Mouse (Mus musculus) large intestine, adult 2 months (tissue): ENCODE results near the gene Zfp423. TPM values are rescaled to one million over a fixed set of nuclear protein-coding genes. Genes with fewer than 3 reads are reported as not detected.

Source experiments
- DNase-seq: peaks from one replicate; pipeline ENCODE4 v3.0.0-alpha.2; 2012; ENCODE audit warnings: low read depth, low spot score
- WGBS: fragments of 180-500 bp; shearing (Covaris S2); methylation state at CpG from one replicate; pipeline ENCODE4 v1.1.7; 2018; 5-methylcytosine and 5-hydroxymethylcytosine counted together
- polyA plus RNA-seq: library from polyadenylated mRNA; depleted of rRNA; stranded (reverse); fragments of >200 nt; gene quantifications from 2 replicates; pipeline ENCODE4 v1.2.3, GENCODE M21; 2012; rRNA removed

Gene Zfp423
- 2.1 and 2.4 TPM in 2 replicates for polyA plus RNA-seq

DNA sequence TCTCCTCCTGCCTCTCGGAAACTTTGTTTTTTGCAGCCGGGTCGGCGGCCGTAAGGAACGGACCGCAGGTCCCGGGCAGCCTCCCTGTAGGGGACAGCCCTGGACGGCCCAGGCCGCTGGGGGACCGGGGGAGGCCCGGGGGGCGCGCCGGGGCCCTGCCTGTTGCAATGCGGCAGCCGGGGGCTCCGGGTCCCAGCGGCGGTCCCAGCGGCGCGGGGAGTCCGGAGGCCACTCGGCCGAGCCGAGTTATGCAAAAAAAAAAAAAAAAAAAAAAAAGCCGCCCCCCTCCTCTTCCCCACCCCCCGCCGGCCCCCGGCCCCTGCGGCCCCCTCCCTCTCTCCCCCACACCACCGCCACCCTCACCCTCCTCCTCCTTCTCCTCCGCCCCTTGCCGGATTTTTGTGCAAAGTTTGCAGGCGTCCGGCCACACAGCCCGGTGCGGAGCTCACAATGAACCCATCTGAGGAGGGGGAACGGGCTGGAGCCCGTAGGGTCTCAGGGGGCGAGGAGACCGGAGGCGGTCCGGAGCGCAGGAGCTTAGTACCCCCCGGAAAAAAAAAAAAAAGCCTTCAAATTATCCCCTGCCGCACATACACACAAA is at the start of gene Zfp423:
TSS of gene Zfp423 (minus strand) at position 276 of the 601 bp plus-strand sequence.
- no peak for DNase-seq
- 1% methylated on average over 44 of the region's 48 CpGs for WGBS

DNA sequence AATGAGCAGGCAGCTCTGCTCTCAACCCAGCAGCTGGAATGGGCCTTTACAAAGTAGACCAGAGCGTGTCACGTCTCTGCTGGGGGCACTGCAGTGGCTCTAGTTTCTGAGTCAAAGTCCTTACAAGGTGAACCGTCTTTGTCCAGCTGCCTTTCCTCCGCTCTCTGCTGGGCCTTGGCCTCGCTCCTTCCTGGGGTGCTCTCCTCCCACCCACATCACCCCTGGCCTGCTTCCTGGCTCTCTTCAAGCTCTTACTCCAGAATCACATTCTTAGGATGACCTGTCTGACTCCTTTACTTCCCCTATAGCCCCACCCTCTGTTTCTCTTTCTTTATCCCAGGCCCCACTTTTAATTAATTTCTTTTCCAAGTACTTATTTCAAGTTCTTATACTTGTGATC is 47.4 kb upstream of the Zfp423 start:
- WGBS, result 84% methylated on average over 5 of the region's 5 CpGs
- no peak for DNase-seq

DNA sequence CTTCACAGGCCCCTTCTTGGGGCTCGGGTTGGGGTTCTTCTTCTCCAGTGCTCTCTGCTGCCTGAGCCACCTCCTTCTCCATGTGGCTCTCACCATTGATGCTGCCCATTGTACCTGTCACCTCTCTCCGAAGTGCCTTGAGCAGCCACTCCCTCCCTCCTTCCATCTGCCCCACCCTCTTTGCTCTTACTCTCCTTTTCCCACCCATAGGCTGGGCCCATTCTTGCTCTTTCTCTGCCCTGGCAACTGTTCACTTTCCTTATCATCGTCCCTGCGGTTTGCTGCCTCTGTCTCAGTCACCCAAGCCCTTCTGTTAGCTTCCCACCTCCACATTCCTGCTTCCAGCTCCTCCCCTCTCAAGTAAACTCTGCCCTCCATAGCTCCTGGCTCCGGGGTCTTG is 25.4 kb upstream of the Zfp423 start:
- DNase-seq, result no peak
- 16% methylated on average over 5 of the region's 5 CpGs for WGBS

DNA sequence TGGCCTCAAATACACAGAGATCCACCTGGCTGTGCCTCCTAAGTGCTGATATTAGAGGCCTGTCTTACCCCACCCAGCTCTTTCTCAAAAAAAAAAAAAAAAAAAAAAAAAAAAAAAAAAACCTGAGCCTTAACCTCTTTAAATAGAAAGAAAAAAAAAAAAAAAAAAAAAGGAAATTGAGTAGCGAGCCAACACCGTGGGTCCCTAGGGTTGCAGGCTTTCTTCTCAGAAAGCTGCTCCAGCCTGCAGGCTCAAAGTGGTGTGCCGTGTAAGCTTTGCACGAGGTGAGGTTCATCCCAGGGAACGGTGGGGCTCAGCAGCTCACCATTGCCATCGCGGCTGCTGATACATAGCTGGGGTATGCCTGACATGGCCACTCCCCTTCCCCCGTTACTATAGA is 24.6 kb upstream of the Zfp423 start:
- WGBS, result 39% methylated on average over 8 of the region's 8 CpGs
- no peak for DNase-seq

DNA sequence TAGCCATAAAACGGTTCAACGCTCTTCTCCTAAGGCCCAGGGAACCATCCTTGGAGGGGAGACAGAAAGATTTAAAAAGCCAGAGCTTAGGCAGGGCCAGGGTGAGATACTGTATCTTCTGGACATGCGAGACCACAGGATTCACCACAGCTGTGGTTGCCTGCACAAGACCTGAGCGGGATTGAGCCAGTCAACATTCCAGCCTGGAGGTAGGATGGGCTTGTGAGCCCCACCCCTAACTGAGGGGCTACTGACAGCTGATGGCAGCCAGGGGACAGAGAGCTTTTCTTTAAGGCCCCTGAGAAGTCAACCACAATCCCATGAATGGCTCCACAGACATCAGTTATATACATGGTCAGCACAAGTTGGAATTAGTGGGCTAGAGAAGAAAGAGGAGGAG is 23.5 kb upstream of the Zfp423 start:
- 79% methylated on average over 4 of the region's 4 CpGs for WGBS

DNA sequence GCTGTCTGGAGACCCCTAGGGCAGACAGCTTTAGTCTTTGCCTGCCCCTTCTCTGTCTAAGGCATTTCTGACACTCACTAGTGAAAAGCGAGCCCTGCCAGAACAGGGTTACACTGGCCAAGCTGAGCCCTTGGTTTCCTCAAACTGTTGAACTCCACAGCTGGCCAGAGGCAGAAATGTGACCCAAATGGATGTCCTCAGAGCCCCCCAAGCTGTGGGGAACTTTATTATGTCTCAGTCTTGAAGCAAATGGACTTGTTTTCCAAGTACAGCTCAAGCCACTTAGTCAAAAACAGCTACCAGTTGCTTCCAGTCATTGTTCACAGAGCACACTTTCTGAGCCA is 16.0 kb upstream of the Zfp423 start:
- no peak for DNase-seq
- 67% methylated on average over 1 of the region's 1 CpGs for WGBS

More for the DNA sequence above, 23.5 kb upstream of the Zfp423 start:
- DNase-seq, result no peak

DNA sequence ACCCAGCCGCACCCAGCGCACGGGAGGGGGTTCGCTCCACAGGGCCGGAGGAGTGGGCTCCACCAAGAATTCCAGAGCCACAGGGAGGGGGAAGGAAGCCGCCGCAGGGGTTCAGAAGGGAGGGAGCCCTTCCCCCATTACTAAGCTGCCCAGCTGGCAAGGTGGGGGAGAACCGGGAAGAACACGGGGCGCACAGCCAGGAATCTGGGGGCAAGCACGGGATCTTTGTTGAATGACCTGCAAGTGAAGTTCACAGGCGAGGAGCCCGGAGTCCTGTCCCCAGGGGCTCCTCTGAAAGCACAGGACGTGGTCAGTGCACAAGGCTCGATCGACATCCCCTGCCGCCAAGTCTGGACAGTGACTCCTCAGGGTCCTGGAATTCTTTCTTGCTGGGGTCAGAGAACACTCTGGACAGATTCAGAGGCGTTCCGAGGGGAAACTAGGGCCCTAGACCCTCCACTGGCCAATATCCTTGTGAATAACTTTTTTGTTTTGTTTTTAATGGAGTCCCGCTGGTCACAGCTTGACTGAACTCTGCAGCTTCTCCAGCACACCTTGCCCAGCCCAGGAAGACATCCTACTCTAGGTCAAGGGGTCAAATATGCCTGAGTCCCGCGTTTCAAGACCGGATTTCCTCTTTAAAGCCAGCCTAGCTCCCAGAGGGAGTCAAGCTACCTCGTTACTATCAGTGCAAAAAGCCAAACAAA is 15.5 kb upstream of the Zfp423 start:
- 8% methylated on average over 24 of the region's 24 CpGs for WGBS
- DNase-seq, result no peak

DNA sequence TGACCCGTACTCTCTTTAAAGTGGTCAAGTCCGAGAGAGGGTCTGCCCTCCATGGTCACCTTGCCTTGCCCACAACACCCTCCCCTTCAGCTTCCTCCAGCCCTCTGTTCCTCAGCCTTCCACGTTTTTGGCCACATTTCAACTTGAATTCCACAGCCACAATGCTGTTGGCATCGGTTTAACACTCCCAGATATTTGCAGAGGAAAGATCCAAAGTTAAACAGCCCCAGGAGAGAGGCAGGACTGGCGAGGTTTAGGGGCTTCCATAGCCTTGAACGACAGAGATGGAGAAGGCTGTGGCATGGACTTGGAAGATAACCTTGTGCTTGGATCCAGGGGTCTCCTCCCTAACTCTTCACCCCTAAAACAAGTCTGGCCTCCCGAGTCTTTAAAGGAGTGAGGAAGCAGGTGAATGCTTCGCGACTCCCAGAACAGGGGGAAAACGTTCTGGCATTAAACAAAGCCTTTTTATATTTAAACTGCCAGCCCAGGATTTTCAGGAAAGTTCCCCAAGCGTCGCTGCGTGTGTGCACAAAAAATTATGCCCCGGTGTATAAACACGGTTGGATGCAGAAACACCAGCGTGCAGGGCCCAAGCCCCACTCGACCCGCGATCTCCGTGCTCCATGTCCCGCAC is 14.8 kb upstream of the Zfp423 start:
- 11% methylated on average over 21 of the region's 21 CpGs for WGBS
- DNase-seq, result no peak

DNA sequence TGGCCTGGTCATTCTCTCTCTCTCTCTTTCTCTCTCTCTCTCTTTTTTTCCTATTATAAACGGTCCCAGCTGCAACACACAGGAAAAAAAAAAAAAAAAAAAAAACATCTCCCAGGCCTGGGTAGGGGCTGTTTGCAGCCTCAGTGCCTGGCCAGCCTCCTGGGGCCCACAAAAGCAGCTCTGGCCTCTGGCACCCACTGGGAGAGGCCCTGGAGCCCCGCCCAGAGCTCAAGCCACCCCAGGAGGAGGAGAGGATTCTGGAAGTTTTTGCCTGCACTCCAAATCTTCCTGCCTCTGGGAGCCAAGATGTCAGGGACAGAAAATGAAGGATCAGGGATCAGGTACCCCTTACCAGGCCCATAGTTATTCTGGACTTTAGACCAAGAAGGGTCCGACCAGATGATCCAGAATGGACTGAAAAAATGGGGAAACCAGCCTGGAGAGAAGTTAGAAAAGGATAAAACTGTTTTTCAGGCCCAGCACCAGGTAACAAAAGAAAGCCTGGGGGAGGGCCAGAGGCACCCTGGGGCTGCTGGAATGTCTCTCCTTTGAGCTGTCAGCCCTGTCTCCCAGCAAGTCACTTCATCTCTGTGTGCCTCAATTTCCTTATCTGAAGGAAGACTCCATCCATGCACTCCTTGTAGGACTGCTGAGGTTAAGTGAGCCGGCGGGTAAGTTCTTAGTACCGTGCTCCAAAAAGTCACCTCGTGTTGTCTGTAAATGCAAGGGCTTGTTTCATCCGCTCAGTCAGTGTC is 8.6 kb upstream of the Zfp423 start:
- DNase-seq, result no peak
- 69% methylated on average over 8 of the region's 8 CpGs for WGBS

DNA sequence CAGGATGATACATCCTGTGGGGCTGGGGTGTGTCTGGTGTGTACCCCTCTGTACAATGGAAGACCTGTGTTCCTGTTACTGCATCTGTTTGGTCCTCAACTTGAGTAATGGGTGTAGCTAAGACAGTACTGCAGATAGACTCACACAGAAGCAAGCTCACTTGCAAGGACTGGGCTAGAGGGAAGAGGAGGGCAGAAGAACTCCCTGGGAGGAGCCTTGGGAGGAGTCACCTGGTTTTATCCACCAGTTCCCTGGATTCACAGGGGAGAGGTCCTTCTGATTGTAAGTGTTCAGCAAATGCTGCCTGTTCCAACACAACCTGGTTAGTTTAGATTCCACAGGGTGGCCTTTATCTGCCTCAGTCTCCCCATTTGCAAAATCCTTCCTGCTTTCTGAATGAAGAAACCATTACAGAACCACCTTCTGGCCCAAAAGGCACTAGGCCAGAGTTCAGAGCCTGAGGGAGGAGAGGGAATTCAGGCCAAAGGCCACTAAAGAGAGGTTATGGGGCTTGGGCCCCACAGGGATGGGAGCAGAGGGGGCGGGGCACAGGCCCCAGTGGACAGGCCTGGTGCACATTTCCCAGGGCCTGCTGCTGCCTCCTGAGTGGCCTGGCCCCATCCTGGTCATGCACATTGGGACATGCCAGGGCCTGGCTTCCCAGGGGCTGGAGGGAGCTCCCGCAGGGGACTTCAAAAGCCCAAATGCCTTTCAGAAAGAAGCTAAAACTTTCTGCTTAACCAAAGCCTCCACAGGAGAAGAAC is 7.8 kb upstream of the Zfp423 start:
- WGBS, result 67% methylated on average over 2 of the region's 2 CpGs
- no peak for DNase-seq

DNA sequence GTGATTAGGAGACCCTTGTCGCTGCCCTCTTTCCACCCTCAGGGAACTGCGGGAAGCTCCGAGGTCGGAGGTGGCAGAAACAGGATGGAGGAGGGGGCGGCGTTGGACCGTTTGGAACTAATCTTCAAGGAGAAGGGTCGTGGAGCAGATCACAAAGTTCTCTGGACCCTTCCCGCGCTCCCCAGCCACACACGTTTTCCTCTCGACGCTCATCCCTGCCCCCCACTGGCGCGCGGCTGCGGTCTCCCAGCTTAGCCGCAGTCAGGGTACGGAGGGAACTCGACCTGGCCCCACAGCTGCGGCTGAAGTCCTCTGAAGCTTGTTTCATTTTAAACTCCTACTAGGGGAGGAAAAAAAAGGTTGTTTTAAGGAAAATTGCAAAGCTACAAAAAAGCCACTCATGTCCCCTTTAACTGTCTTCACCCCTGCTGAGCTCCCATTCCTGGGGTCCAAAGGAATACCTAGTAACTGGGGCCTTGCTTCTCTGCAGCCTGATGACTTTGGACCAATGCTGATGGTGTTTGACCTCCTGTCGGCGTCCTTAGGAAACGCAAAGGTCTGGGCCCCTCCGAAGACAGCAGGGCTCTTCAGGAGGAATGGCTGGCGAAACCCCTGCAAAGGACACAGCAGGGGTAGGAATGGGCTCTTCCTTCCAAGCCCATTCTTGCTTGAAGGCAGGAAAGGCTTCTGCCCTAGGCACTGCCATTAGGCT is 3.3 kb upstream of the Zfp423 start:
- WGBS, result 13% methylated on average over 26 of the region's 26 CpGs

DNA sequence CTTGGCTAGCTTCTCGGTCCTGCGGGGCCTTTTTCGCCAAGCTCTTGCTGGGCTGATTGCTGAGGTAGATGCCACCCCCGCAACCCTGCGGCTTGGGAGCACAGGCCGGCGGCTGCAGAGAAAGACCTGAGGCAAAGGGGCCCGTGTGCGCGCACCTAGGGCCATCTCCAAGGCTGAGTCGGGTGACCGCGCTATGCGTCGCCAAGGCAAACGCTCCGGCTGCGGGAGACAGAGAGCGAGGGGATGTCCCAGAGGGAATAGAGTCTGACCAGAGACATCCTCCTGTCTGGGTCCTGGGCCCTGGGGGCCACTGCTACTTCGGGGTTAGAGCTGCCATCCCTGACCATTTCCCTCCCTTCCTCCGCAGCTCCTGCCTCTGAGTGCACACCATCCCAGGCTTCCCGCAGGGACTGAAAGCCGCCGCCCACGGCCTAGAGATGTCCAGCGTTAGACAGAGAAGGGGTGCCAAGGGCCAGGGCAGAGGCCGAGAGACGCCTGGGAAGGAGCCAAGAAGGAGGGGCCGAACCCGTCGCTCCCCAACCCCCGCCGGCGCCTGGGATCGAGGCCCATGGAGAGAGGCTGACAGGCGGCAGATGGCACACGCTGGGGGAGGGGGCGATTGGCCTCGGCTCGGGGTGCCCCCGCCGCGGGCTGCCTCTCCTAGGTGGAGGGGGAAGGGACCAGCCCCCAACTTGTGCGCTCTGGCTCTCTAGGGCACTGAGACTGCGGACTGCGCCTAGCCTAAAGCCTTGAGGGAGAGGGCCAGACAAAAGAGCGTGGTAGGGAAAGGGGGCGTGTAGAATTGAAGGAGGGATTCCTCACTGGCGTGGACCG is 2.5 kb upstream of the Zfp423 start:
- no peak for DNase-seq
- 2% methylated on average over 50 of the region's 50 CpGs for WGBS

More for the DNA sequence above, 3.3 kb upstream of the Zfp423 start:
- DNase-seq, result no peak

DNA sequence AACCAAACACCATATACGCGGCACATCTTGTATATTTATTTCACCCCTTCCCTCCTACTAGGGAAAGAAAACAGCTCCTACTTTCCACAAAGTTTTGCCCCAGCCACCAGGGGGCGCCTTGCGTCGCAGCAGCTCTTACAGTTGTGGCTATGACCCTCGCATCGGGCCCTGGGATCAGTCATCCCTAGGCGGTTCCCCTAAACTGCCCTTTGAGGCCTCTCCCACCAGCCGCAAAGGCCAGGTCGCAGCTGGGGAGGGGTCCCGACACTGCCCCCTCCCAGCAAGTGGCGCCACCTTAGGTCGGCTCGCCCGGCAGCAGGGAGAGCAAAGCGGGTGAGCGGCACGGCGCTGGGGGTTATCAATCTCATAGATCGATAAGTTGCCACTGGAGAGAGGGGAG is 1.7 kb upstream of the Zfp423 start:
- WGBS, result 2% methylated on average over 20 of the region's 20 CpGs
- no peak for DNase-seq

DNA sequence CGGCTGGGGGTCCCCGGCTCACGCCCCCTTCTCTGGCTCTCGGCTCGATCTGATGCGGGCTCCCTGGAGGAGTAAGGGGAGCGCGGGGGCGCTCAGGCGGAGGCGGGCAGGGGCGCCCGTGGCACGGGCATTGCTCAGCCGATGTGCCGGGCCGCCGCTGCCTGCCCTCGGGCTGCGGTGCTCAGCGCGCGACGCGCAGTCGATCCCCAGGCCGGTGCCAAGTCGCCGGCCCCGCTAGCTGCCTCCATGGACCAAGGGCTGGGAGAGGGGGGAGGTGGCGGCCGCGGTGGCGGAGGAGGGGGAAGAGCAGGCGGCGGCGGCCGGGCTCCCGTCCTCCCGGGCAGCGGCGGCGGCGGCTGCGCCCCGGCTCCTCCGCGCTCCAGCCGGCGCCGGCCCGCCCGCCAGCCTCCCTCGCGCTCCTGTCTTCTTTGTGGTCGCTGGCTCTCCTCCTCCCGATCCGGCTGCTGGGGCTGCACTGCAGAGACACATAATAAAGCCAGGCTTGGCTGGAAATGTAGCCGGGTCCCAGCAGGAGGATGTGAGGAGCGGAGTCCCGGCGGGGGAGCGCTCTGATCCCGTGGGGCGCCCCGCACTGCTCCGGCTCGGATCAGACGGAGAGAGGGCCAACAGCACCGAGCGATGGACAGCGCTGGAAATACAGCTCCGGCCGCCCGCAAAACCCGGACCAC is 810 bp upstream of the Zfp423 start:
- WGBS, result under 1% methylated on average over 71 of the region's 76 CpGs
- no peak for DNase-seq

DNA sequence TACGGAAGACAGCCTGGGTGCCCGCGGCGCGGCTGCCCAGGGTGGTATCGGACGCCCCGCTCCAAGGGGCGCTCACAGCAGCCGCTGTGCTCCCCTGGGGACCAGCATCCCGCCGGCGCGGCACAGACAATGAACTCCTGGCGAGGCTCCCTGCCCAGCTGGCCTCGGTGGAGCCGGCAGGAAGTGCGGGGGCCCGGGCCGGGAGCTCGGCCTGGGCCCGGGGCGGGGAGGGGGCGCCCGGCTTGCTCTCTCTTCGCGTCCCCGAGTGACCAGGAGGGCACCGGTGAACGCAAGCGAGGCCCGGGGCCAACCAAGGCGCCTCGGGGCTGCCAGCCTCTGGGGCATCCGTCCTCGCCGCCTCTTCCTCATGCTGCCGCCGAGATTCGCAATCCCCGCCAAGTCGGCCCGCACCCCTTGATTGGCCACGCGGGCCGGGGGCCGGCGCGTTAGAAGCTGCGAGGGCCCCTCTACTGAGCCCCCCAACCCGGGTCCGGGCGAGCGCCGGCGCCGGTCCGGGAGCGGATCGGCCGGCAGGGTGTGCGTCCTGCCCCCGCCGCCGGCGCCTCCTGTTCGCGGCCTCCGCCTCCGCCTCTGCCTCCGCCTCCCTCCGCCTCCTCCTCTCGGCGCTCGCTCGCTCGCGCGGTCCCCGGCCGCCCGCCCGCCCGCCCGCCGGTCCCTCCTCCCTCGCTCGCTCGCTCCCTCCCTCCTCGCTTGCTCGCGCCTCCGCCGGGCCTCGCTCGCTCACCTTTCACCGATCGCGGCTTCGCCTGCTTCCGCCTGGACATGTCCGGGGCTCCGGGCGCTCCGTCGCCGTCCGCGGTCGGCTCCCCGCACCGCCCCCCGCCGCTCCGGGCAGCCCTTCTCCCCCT is 710 bp downstream of the Zfp423 start:
- DNase-seq, result no peak
- under 1% methylated on average over 97 of the region's 115 CpGs for WGBS

DNA sequence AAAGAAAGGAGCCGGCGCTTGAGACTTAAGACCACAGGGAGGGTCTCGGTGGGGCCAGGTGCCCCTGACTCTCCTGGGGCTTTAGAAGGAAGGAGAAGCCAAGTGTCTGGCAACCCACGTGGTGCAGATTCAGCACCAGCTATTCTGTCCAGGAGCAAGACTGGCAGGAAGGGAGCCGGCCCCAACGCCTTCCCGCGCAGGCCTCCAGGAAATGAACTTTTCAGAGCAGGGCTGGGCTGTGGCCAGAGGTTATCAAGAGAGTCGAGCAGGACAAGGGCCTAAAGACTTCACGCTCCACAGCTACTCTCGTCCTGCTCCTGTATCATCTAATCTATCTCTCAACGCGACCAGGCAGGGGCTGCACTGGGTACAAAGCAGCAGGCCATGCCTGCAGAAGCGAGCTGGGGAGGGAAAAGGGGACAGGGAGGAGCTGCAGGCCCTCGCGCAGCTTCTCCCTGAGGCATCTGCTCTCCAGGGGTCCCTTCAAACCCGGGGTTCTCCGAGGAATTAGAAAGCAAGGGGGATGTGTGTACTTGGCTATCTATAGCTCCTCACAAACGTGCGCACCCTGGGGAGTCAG is 1.4 kb downstream of the Zfp423 start:
- DNase-seq, result no peak
- 6% methylated on average over 20 of the region's 20 CpGs for WGBS

DNA sequence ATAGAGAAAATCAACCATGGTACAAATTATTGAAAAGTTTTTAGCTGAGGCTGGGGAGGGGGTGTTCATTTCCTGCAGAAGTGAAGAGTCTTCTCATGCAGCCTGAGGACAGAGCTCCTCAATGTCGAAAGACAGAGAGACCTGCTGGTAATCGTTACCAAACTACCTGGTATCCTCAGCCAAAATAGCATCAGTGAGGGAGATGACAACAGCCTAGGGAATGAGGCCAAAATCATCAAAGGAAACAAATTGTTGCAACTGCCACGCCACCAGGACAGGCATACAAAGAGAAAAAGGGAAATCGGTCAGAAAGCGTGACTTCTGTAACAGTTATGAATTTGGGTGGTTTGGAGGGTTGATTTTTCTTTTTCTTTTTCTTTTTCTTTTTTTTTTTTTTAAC is 3.4 kb downstream of the Zfp423 start:
- WGBS, result 72% methylated on average over 5 of the region's 5 CpGs
- DNase-seq, result no peak
